Mouse (Mus musculus): ENCODE results near the gene Atp5s. TPM values are rescaled to one million over a fixed set of nuclear protein-coding genes. Genes with fewer than 3 reads are reported as not detected.

Gene Atp5s
- polyA plus RNA-seq (2012; rRNA removed) = 21.7 and 23.5 TPM in 2 replicates

DNA sequence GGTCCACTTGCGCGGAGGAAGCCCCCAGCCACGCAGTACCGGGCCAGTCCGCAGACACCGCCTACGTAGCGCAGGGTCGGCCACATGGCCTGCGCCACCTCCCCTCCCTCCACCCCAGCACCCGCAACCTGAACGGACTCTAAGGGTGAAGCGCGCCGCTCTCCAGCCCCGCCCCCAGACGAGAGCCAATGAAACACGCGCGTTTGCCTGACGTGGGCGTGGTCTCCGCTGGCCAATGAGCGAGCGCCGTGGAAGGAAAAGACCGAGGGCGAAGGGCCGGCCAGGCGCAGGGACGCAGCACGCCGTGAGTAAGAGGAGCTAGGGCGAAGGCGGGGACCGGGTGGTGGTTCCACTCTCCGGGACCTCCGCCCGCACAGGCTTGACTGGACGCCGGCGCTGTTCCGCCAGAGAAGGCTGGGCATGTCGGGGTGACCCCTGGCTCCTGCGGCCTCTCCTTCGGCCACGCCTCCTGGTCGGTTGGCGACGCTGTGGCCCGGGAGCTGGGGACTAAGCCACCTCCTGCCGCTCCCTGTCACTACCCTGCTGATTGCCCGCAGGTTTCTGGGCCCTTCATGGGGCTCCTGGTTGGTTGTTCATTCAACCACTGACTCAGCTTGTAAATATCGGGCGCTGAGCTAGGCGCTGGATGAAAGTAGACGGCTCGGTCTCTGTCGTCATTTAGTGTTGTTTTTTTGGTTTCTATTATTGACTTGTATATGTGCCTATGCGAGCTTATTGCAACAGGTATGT, at the start of gene Atp5s, which contains the start of gene L2hgdh:
Gene Atp5s (plus strand): TSS at position 240 of the 750 bp plus-strand sequence.
Gene L2hgdh (minus strand): TSS at position 163 of the 750 bp plus-strand sequence.

DNA sequence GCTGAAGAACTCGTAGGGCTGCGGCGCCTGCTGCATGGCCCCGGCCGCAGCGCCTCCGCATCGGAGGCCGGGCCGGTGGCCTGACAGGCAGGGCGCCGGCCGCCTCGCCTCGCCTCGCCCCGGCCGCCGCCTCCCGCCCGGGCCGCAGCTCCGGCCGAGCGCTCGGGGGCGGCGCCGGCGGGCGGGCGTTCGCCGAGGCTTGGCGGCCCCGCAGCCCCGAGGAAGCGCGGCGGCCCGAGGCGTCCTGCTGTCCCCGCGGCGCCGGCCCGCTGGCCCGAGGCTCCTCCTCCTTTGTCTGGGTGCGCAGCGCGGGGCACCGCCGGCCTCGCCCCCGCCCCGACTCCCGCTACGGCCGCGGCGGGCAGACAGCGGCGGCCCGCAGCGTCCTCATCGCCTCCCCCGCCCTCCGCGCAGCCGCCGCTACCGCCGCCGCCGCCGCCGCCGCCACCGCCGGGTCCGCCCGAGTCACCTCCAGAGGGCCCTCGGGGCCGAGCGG, 43.1 kb upstream of the Atp5s start, which contains the start of gene Sos2:
Gene Sos2 (minus strand): TSS at position 287 of the 496 bp plus-strand sequence.

DNA sequence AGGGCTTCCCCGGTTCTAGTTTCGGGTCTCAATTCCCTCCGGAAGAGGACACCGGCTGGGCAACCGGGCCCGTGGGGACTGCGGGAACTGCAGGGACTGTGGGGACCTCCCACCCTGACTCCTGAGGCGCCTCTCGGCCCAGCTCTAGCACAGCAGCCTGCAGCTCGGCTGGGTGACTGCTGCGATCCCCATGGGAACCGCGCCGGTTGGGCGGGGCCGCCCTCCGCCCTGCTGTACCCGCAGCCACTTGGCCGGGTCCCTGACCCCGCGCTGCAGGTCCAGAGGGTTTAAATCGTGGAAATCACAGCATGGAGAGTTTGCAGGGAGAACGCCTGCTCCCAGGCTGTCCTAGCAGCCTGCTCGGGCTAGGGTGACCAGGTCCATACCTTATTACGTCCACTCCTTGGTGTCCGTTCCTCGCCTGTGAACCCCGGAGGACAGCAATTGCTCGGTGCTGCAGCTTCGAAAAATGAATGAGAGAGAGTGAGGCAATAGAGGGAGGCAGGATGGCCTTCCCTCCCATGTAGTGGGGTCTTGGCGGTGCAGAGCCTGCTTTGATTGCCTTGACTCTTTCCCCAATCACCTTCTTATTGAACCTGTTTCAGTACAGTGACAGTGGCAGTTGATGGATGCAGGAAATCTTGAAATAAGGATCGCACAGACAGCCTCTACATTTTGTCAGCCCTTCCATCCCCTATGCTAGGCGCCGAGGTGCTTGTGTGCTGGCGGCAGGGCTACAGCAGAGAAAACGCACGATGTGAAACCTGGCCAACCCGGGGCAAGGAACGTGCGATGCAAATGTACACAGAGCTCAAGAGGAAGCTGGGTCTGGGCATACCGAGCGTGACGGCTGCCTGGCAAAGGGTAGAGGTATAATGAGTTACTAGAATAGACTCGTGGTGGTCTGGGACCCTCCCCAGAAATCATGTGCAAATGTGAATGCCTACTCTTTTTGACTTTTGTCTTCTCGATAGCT, 66.1 kb downstream of the Atp5s start, which contains the start of gene Cdkl1:
Gene Cdkl1 (minus strand): TSS at position 738 of the 976 bp plus-strand sequence.

Other genes starting within 250 kb of the Atp5s start
- gene Vcpkmt, start 141.9 kb upstream of the Atp5s start, polyA plus RNA-seq (2012; rRNA removed) = 19.9 and 21.9 TPM in 2 replicates
- gene Sos2, start 43.1 kb upstream of the Atp5s start, polyA plus RNA-seq (2012; rRNA removed) = 37.3 TPM in 2 replicates
- 9.5 and 10.4 TPM in 2 replicates for gene L2hgdh, start 77 bp upstream of the Atp5s start, polyA plus RNA-seq (2012; rRNA removed)
- 2.5 and 2.9 TPM in 2 replicates for gene Cdkl1, start 66.3 kb downstream of the Atp5s start, polyA plus RNA-seq (2012; rRNA removed)
- gene Atl1, start 167.7 kb downstream of the Atp5s start, polyA plus RNA-seq (2012; rRNA removed) = 70.5 and 79.5 TPM in 2 replicates
- gene Map4k5, start 168.2 kb downstream of the Atp5s start, polyA plus RNA-seq (2012; rRNA removed) = 25.8 and 27.8 TPM in 2 replicates

Measured in central nervous system, embryonic 14 days (tissue).